Mouse (Mus musculus): ENCODE measurements at regions not wholly inside any gene's neighbourhood (a gene's known extent, or its start where the extent isn't known, plus 50 kb on each side); places are given as distances from the start of the nearest gene placed in this dataset.
A peak's percentile ranks its signal among the peaks of the same experiment; 100 is the strongest.

DNA sequence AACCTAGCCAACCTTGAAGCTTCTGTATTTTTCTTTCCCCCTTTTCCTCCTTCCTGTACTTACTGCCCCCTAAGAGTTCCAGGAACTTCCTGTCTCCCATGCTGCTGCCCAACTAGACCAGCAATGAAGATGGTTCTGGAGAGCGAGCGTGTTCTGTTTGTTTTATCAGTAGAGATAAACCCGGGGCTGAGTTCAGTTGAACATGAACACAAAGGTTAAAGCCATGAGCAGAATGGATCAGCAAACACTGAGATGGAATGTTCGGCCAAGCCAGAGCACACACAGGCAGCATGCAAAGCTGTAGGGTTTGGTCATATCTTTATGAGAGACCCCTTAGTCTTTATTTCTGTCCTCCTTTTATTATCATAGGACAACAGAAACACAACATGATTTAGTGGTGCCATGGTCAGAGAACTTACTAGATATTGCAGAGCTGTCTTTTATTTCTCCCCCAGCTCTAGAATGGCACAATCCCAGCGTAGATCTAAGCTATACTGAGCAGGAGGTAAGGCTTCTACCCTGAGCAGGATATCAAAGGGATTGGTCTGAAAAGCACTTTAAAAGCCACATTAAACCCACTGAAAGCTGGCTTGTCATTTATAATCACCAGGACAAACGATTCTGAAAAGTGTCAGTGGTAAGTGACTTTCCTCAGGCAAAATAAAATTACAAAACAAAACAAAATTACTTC, 105.9 kb upstream of the Peli1 start:
- DNase-seq (ENCODE audit: low read depth, low spot score), result no peak

DNA sequence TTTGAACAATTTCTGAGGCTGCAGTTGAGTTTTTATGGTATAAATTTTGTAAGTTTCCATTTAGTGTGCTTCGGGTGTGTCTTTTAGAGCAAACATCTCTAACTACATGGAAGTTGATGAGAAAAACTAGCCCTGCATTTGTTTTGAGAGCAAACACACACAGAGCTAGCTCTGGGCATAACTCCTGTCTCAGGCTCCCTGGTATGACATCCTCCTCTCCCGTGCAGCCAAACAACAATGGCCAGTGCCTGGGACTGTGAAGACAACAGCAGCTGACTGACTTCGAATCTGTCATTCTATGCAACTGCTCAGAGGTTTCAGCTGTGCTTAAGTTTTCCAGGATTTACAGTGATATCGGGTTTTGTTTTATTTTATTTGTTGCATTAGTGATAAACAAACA, 105.3 kb upstream of the Peli1 start:
- no peak for DNase-seq (ENCODE audit: low read depth, low spot score)

DNA sequence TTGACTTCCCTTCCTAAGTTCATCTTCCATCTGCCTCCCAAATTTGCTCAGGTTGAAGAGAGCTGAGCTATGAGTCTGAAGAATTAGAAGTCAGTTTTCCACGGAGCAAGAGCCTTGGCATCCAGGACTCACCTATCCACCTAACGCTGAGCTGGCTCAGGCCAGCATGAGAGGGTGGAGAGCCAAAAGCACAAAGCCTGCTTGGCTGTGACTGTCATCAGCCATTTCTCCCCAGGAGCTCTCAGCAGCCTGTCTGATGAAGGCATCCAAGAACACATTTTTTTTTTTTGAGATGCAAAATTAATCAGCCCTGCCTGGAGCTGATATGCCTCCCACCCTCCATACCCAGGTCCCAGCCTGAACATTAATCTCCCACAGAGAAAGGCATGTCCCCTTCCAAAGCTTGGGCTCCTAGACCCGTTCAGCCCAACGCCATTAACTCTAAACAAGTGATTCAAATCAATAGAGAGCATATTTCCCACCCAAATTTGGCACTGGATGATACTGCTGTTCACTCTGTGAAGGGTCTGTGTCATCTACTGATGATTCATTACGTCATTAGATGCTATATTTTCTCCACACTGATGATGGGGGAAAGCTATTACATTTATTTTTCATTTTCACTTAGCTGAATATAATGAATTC, 103.8 kb upstream of the Peli1 start:
- DNase-seq (ENCODE audit: low read depth, low spot score), result no peak

DNA sequence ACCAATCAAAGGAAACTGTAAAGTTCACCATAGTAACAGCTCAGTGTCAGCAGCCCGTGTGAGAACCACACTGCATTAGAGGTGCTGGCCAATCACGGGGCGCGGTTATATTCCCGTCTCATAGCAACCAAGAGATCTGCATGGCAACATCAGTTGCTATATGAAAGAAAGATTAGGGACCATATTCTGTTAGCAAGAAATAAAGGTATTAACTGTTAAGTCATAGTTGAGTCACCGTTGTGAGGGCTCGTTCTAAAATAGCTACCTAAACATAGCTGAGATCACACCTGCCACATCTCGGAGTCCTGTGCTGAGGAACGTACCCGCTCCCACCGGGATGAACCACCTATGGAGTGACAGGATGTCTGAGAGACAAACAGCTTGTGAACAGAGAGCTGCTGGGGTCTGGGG, 103.2 kb upstream of the Peli1 start:
- DNase-seq (ENCODE audit: low read depth, low spot score), result no peak

DNA sequence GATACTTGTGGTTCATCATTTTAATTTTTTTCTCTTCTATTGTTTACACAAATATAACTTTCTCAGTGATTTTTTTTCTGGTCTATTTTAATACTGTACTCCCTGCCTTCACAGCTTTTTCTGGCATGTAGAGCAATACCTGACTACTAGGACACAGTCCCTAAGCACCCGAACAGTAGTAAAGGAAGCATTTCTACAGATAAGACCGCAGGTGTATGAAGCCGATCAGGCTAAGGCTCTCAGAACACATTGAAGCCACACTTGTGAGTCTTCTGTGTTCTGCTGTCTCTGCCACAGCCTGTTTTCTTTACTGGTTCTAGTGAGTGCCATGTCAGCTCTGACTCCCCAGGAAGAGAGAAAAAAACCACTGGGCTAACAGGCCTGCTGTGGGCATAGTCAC, 102.2 kb upstream of the Peli1 start:
- DNase-seq (ENCODE audit: low read depth, low spot score), result no peak

DNA sequence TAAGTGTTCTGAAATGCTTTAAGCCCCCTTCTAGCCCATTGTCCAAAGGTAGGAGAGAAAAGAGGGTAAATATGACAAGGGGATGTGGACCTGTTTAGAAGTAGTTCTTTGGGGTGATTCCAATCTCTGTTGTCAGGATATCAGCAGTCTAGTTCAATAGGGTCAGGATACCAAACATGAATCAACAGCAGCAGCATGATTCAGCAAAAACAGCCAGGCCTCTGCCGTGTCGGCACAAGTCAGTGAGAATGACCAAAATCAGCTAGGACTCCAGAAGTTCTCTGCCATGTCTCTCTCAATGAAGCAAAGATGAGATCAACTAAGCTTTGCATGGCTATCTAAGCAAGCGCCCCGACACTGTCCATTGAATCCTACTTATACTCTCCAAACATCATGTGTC, 97.5 kb upstream of the Peli1 start:
- DNase-seq (ENCODE audit: low read depth, low spot score), result no peak

DNA sequence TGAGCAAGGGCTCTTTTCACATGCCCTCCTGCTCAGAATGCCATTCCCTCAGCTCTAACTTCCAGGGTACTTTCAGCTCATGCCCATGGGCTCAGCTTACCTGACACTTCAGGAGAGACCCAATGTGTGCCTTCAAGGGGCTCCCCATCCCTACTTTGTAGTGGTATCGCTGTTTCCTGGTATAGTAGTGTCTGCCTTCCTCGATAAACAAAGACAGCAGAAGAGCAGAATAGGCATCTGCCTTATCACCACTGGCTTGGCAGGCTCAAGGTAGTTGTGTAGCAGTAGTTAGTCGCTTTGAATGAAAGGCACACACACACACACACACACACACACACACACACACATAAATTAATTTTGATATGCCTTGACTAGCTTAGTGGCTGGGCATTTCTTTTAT, 89.7 kb upstream of the Peli1 start:
- DNase-seq (ENCODE audit: low read depth, low spot score), result no peak

DNA sequence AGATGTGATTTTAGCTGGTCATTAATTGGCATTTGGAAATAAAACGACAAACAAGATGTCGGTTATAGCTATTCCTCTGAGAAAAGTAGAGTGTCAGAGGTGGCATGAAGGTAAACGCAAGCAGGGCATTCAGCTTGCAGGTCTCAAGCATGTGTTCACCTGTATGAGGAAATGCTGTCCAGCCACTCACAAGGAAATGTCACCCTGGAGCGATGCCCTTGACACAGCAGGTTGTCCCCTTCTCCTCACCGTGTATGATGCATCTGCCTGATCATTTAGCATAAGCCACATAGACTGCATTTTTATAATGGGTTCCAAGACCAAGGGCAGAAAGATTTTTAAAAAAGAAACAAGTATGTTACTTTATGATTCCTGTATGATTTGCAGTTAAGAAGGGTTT, 83.9 kb upstream of the Peli1 start:
- no peak for DNase-seq (ENCODE audit: low read depth, low spot score)

DNA sequence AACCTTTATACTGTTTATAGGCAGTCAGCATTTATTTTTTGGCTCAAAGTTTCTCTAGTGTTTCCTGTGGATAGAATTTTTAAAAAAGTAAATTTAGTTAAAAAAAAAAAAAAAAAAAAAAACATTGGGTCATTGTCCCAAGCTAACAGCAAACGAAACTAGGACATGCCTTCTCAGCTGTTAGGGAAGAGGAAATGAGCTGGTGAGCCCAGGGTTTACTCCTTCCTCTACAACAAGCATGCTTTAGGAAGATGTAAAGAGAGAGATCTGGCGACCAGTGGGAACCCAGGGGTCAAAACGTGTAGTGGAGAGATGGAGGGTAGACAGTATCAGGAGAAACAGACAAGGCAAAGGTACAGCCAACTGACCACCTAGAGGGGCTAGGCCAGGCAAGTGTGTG, 81.6 kb upstream of the Peli1 start:
- DNase-seq (ENCODE audit: low read depth, low spot score), result no peak

DNA sequence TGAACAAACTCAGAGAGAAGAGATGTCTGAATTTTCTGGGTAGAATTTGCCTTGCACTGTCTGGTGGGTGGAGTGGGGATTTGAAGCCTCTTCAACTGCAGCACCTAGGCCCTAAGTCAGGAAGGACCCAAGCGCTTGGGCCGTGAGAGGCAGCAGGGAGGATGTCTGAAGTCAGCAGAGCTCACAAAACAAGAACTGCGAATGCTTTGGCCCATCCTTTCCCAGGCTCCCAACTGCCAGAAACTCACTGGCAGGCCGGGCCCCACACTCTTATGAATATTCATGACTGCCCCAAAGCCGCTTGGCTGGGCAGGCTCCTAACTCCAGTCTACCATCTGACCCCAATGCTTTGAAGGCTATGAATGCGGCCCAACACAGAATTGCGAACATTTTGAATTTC, 80.2 kb upstream of the Peli1 start:
- no peak for DNase-seq (ENCODE audit: low read depth, low spot score)

DNA sequence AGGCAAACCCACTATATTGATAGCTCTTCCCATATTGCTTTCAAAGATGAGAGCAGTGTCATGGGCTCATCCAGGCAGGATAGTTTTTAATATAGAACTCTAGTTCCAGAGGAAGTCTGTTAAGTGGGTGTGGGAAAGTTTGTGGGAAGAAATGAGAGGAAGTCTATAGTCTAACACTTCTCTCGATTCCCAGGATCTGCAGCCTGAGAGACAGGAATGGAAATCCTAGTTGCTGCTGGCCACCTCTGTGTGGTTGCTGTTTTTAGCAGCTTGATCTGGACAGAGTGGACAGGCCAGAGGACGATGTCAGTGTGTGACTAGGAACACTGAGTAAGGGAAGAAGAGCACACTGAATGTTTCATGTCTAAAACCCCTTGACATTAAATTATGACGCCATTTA, 76.8 kb upstream of the Peli1 start:
- no peak for DNase-seq (ENCODE audit: low read depth, low spot score)

DNA sequence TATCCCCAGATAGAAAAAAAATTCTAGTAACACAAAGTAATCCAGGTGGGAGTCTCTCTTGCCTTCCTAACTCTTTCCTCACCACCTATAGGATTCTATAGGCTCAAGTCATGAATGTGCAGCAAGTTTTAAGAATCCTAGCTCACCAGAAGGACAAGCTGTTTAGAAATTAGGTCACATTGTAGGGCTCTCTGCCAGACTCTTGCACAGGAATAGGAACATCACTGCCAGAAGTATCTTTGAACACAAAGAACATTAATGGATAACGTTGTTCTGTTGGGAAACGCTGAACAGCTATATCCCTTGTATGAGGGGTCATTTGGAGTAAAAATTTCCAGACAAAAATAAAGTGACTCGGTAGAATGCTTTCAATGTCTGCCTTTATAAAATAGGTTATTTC, 75.6 kb upstream of the Peli1 start:
- no peak for DNase-seq (ENCODE audit: low read depth, low spot score)

DNA sequence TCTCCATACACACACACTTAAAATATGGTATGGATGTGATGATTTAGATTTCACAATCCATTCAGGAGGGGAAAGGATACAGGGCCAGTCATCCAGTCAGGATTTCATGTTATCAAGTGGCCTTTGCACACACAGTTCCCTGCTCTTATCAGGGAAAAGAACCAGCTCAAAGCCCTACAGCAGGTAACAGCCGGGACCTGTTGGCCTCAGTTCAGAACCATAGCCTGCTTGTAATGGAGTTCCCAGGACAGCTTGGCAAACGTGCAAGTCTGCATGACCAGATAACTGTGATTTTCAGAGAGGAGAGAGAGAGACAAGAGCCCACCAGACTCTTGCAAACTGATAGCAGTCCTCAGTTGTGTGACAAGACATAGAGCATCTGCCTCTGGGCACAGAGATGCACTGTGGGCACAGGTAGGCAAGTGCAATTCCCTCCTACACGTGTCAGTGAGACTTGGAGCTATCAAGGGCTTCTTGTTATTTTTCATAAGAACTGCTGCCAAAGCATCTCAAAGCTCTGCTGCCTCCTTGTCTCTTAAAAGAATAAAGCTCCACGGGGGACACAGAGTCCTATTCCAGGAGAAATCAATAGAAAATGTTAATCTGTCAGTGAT, 74.9 kb upstream of the Peli1 start:
- no peak for DNase-seq (ENCODE audit: low read depth, low spot score)

DNA sequence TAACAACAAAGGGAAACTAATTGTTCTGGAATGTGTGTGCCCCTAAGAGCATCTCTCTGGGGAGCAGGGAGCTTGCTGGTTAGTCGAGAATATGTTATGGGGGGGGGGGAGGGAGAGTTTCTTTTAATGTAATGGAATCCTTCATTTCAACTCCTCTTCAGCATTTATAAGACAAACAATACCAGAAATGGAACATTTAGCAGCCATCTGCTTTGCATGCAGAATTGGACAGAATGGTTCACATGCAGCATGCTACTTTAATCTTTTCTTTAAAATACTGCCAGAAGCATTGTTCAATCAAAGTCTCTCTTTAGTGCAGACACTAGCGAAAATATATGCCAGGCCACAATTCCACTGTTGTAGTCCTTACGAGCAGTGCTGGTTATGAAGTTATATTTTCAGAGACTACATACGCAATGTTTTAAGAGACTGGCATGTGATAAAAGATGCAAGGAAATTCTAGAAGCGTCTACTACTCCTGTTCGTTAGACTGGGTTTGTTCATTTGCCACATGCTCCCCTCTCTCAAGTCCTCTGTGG, 74.2 kb upstream of the Peli1 start:
- DNase-seq (ENCODE audit: low read depth, low spot score), result no peak

DNA sequence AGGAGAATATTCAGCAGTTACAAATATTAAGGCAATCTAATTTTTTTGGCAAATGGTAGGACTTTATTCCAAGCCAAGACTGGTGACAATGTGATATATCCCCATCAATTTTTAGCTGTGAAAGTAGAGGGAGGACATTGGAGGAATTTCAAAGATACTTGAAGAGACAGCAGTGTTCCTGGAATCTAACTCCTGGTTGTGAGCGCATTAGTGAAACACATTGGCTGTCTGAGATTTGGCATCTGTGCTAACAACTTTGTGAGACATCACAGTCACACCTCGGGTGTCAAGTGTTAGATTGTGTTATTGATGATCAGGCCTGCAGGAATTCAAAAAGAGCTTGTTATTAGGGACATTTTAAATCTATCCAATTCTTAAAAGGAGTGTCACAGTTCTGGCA, 71.3 kb upstream of the Peli1 start:
- no peak for DNase-seq (ENCODE audit: low read depth, low spot score)

DNA sequence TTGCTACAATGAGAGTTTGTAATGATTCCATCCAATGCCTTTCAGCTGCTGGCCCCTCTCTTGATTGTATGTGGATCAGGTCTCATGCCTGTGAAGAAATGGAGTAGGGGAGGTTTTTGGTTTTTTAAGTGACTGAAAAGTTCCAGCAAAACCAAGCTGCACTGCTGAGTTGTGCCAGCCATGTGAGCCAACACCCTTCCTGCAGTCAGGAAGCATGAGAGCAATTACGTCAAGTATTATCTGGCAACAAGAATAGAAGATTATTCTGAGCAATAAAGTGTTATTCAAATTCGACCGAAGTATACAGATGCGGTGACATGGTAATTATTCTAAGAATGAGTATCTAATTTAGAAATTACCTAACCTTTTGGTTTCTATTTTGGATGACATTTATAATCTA, 67.0 kb upstream of the Peli1 start:
- no peak for DNase-seq (ENCODE audit: low read depth, low spot score)

DNA sequence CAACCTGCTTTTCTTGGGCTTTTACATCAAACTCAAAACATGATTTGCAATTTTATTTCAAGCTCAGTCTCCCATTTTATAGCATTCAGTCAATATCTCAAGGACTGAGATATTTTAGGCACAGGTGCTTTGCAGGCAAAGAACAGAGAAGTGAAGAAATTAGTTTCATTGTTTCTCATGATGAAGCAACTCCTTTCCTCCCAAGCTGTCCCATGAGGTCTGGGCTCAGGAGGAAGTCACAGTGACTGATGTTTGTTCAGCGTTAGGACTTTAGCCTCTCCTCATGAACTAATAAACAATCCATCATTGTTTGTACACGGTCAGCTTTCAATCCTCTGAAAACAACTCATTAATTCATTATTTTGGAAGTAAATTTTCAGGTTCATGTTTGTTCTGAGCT, 66.6 kb upstream of the Peli1 start:
- DNase-seq (ENCODE audit: low read depth, low spot score), result no peak

DNA sequence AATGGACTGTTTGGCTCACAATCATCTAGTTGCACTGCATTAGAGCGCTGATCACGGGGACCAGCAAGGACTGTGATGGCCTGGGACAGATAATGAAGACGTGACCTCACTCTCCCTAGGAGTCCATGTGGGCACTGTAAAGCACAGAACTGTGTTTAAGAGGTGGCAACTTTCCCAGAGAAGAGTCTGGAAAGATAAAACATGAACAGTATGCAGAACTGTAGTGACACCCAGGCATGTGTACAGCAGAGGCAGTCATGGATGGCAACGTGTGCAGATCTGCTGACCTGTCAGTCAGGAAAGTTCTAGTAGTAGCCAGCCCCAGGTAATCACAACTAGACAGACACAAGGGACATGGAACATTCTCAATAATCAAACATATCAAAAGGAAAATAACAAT, 63.8 kb upstream of the Peli1 start:
- no peak for DNase-seq (ENCODE audit: low read depth, low spot score)

DNA sequence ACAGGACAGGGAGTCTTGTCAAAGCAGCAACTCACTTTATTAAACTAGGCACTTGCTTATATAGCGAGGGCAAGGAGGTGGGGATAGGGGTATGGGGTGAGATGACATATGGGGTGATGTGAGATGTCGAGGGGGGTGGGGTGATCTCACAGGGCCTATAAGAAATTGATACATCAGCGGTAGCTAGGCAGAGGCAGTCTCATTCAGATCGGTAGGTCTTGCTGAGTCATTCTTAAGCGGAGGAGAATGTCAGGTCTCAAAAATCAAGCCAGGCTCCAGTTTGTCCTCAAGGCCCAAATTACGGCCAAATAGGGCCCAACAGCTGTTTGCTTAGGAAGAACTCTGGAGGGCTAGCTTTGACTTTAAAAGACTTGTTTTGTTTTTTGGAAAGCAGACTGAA, 60.7 kb upstream of the Peli1 start:
- no peak for DNase-seq (ENCODE audit: low read depth, low spot score)

DNA sequence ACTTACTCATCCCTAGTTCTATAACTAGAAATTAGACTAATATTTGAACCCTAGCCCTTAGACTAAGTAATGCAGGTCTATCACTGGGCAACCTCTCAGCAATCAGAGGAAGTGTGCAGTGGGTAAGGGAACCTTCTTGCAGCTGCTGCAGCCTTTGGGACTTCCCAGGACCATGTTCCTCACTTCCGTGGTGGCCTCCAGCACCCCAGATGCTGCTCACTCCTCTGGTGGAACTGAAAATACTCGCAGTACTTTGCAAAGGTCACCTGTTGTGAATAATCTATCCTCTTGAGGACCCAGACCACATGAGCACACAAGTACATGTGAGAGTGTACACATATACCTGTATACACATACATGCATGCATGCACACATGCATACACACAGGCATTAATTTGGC, 59.3 kb upstream of the Peli1 start:
- no peak for DNase-seq (ENCODE audit: low read depth, low spot score)

DNA sequence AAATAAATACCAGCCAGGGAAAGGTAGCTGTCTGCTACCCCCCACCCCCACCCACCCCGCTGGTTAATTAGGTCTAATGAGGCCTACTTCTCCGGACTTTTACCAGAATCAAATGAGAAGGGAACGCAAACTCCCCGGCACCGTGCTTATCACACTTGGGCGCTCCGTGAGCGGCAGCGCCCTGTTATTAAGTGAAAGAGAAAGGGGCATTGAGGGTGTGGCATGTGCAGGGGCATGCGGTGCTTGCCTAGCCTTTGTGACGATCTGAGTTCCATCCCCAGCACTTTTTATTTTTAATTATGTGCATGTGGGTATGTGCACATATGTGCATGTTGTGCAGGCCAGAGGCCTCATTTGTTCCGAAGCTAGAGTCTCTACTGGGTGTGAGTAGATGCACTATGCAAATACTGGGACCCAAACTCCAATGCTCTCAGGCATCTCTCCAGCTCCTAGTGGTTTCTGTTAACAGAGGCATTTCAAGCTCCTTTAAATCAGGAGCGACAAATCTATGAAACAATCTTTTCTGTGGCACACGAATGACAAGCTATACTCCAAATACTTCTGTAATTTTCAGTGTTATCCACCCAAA, 57.8 kb upstream of the Peli1 start:
- DNase-seq (ENCODE audit: low read depth, low spot score), result no peak

DNA sequence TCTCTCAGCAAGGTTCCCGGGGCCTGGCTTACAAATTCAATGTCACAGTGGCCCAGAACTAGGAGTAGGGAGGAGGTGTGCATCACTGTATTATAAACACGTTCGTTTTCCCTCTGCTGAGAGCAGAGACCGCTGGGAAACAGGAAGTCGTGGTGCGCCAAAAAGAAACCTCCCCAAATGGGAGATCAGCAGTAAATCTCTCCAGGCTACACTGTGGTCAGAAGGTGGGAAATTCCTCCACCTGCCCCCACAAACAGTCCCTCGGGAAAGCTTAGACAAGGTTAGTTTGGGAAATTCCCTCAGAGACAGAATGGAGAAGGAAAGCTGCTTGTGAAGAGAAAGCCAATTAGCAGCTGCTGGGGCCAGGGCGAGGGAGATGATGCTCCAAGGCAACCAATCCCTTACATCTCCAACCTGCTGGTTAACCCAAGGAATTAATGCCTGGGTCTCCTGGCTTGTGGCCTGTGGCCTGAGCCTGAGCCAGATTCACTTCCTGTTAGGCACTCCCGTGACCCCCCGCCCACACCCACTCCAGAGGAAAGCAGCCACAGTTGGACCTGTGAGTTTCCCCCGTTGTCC, 57.2 kb upstream of the Peli1 start:
- DNase-seq (ENCODE audit: low read depth, low spot score), result peak; percentile 55

All from CD4-positive helper T cell, adult 2 months (primary cell).